Mouse (Mus musculus): ENCODE results near the gene Wnt1. TPM values are rescaled to one million over a fixed set of nuclear protein-coding genes. Genes with fewer than 3 reads are reported as not detected.

Gene Wnt1
- polyA plus RNA-seq, 1 experiment, result 0.10 TPM

DNA sequence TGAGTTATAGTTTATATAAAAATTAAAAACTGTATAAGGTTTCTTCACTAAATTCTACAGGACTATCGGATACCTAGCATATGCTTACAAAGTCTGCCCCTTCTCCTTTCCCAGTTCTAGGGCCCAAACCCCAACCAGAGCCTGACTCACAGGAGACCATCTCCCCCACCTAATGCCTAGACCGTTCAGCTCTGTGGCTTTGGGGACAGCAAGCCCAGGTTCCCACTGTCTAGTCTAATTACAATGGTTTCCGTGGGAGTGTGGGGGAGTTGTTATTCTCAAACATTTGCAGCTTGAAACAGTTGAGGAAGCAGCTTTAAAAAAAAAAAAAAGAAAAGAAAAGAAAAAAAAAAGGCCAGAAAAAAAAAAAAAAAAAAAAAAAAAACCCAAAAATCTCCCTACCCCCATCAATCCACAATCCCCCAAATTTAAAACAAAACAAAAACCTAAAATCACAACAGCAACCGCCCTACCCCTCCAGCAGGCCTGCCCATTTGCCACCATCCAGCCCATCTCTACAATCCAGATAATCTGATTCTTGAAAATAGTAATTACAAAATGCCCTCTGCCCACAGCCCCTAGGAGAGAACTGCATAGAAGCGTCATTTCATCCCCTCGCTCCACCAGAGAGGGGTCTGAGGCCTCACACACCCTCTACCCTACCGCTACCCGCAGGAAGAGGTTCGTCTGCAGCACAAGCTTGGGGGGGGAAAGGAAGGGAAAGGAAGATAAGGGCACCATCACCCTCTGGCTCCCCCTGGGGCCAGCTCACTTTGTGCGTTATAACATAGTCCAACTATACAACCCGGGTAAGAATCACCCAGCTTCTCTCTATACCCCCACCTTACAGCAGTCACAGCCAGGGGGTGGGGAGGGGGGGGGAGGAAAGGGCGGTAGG, 42.8 kb downstream of the Wnt1 start:
- DNase-seq (ENCODE audit: extremely low spot score in 1 of 2, low spot score in 1 of 2), result no peak

DNA sequence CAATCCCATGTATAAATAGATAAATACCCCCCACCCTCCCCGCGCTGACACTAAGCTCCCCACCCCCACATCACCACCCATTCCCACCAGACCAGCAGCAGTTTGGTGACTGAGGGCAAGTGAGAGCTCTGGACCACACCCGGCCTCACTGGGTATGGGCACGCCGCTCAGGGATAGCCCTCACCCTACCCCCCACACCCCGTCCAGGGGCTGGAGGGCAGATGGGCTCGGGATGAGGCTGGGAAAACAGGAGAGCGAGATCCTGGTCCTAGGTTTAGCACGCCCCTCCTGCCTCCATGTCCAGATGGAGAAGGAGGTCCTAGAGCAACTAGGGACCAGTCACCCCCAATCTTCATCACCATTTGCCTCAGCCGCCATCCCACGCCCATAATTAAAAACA, 43.6 kb downstream of the Wnt1 start:
- no peak for DNase-seq (ENCODE audit: extremely low spot score in 1 of 2, low spot score in 1 of 2)

DNA sequence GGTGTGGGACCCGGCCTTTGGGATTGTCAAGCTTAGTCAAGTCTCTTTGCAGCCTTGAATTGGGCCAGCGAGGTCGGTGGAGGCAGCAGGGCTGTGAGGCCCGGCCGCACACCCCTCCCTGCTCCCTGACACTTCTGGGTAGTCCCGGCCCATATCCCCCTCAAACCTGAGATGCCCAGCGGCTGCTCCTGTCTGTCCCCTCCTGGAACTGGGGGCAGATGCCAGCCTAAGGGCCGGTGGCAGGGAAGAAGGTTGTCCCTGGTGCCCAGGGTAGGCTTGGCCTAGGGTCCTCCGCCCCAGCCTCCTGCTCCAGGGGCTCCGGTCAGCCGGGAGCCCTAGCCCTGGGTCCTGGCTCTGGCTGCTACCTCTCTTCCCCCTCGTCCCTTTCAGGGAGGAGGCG, 44.4 kb downstream of the Wnt1 start:
- no peak for DNase-seq (ENCODE audit: extremely low spot score in 1 of 2, low spot score in 1 of 2)

DNA sequence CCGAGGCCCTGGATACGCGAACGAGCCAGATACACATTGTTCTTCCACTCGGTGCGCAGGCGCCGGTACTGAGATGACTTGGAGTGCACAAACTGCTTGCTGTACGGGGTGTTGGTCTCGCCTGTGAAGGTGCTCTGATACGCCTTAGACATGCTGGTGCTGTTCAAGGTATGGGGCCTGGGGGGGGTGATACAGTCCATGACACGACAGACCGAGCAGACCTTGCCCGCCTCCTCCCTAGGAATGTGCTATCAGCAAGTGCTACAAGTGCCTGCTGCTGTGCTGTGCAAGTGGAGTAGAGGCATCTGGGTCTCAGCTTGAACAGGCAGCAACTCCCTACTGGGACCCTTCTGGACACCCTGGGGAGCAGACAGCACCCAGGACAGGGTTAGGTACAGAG, 45.6 kb downstream of the Wnt1 start:
- DNase-seq (ENCODE audit: extremely low spot score in 1 of 2, low spot score in 1 of 2), result no peak

DNA sequence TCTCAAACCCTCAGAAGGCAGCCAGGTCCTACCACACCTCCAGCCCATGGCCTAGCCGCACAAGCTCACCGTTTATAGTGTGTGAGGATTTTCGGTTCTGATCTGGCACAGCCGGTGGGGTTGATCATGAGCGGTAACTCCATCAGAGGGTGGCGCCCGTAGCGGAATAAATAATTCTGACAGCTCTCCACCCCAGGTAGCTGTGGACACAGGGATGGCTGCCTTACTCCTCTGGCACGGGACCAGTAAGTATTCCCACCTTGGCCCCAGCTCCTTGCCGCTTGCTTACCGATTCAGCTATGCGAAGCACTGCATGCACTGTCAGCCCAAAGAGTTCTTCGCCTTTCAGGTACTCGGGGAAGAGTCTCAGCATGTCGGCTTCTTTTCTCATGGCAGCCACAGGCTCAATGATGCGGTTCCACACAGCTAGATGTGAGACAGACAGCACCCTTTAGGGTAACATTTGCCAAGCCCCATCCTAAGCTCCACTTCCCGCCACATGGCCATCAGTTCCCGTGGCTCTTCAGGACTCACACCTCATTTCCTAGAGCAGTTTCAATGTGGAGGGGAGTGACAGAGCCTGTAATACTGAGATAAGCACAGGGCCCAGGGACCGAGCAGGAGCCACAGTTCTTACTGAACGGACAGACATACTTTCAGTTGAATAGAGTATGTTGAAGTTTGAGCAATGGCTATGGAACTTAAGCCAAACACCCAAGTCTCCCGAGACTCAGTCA, 47.5 kb downstream of the Wnt1 start:
- no peak for DNase-seq (ENCODE audit: extremely low spot score in 1 of 2, low spot score in 1 of 2)

DNA sequence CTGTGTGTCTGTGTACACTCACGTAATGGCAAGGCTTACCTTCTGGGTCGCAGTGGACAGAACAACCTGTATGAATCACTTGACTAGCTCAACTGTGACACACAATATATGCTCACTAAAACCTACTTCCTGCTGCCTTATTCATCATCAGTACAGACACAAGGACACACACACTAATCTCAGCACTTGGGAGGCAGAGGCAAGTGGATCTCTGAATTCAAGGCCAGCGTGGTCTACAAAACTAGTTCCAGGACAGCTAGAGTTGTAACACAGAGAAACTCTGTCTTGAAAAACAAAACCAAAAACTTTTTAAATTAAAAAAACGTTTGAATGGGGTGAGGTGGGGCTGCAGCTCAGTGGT, 48.1 kb downstream of the Wnt1 start:
- DNase-seq (ENCODE audit: extremely low spot score in 1 of 2, low spot score in 1 of 2), result no peak

DNA sequence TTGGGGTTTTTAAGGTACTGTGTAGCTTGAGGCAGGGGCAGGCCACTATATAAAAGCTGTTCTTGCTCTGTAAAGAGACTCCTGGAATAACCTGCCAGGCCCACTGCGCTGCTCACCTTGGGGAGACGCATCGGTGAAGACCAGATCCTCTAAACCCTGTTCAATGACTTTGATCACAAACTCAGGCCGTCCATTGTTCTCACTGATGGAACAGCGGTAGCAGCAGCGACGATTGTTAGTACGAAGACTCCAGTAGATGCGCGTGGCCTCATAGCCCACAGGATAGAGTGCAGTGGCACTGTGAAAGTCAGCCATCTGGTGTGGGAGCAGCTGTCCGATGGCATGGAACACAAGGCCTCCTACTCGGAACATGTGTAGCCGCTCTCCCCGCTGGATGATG, 49.5 kb downstream of the Wnt1 start:
- no peak for DNase-seq (ENCODE audit: extremely low spot score in 1 of 2, low spot score in 1 of 2)

DNA sequence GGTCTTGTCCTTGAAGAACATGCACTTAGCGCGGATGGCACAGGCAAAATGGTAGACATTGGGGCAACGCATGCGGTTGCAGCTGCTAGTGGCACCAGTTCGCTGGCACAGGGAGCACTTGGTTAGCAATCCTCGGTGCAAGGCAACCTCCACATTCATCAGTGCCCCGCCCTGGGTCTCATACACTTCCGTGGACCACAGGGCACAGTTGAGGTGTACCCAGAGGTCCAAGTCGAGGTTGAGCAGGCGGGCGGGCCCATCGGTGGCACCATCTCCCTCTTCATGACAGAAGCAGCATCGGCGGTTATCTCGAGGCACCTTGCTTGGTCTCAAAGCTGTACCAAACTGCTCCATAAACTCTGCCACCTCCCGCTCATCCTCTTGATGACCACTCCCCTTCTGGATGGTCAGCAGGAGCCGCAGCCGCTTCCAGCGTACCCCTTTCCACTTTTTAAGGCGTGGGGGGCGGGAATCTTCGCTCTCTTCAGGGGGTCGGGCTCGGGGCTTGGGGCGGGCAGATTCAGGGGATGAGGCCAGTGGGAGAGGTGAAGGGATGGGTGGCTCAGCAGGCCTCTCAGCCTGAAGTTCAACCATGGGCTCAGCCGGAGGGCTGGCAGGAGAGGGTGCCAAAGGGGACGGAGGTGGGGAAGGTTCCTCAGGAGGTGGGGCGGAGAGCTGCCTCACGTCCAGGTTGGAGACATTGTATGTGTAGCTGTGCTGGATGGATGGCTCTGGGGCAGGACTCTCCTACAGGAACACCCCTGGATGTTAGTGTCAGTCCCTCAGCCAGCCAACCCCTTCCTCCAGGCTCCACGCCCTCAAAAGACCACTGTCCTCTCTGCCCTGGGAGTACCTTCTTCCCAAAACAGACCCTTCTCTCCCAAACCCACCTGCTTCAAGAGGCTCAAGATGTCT, 50.3 kb downstream of the Wnt1 start:
- DNase-seq (ENCODE audit: extremely low spot score in 1 of 2, low spot score in 1 of 2), result no peak

Other genes starting within 250 kb of the Wnt1 start
- 18.8 and 21.1 TPM in 2 replicates for gene Ccnt1, start 218.9 kb upstream of the Wnt1 start, polyA plus RNA-seq (2012; rRNA removed)
- gene 4930415O20Rik, start 218.9 kb upstream of the Wnt1 start, polyA plus RNA-seq (2012; rRNA removed), result 0.34 TPM in 1 of 2 replicates, not detected in the other
- 40.3 and 45.6 TPM in 2 replicates for gene Adcy6, start 179.8 kb upstream of the Wnt1 start, polyA plus RNA-seq (2012; rRNA removed)
- gene Cacnb3, start 159.0 kb upstream of the Wnt1 start, polyA plus RNA-seq (2012; rRNA removed), result 377 and 417 TPM in 2 replicates
- gene Ddx23, start 127.0 kb upstream of the Wnt1 start, polyA plus RNA-seq (2012; rRNA removed), result 56.2 and 63.3 TPM in 2 replicates
- gene Rnd1, start 112.4 kb upstream of the Wnt1 start, polyA plus RNA-seq (2012; rRNA removed), result 25.4 and 25.5 TPM in 2 replicates
- 6.4 and 7.7 TPM in 2 replicates for gene Ccdc65, start 81.7 kb upstream of the Wnt1 start, polyA plus RNA-seq (2012; rRNA removed)
- 2.9 and 3.5 TPM in 2 replicates for gene Fkbp11, start 61.7 kb upstream of the Wnt1 start, polyA plus RNA-seq (2012; rRNA removed)
- gene Arf3, start 26.6 kb upstream of the Wnt1 start, polyA plus RNA-seq (2012; rRNA removed), result 678 and 795 TPM in 2 replicates
- gene Wnt10b, start 11.7 kb upstream of the Wnt1 start, polyA plus RNA-seq (2012; rRNA removed), result 6.3 and 6.8 TPM in 2 replicates
- gene Ddn, start 19.6 kb downstream of the Wnt1 start, polyA plus RNA-seq (2012; rRNA removed), result 764 and 849 TPM in 2 replicates
- 67.8 and 74.0 TPM in 2 replicates for gene Prkag1, start 41.7 kb downstream of the Wnt1 start, polyA plus RNA-seq (2012; rRNA removed)
- gene Kmt2d, start 81.3 kb downstream of the Wnt1 start, polyA plus RNA-seq (2012; rRNA removed), result 47.0 and 48.6 TPM in 2 replicates
- 17.6 and 19.2 TPM in 2 replicates for gene Rhebl1, start 104.7 kb downstream of the Wnt1 start, polyA plus RNA-seq (2012; rRNA removed)
- 0.44 and 0.80 TPM in 2 replicates for gene Dhh, start 108.7 kb downstream of the Wnt1 start, polyA plus RNA-seq (2012; rRNA removed)
- 30.5 and 33.6 TPM in 2 replicates for gene Lmbr1l, start 128.4 kb downstream of the Wnt1 start, polyA plus RNA-seq (2012; rRNA removed)
- gene Tuba1b, start 144.7 kb downstream of the Wnt1 start, polyA plus RNA-seq (2012; rRNA removed), result 1,157 and 1,186 TPM in 2 replicates
- gene Gm49450, start 163.7 kb downstream of the Wnt1 start, polyA plus RNA-seq (2012; rRNA removed), result 0.17 and 3.5 TPM in 2 replicates
- gene Tuba1a, start 163.8 kb downstream of the Wnt1 start, polyA plus RNA-seq (2012; rRNA removed), result 1,817 and 1,854 TPM in 2 replicates
- 5.8 and 10.6 TPM in 2 replicates for gene Tuba1c, start 240.0 kb downstream of the Wnt1 start, polyA plus RNA-seq (2012; rRNA removed)